Mouse (Mus musculus): ENCODE results near the gene Klk8. TPM values are rescaled to one million over a fixed set of nuclear protein-coding genes. Genes with fewer than 3 reads are reported as not detected.

The Klk8 gene
- 12.3 and 13.5 TPM in 2 replicates for polyA plus RNA-seq (2012; rRNA removed)

GRCm38 (mm10) chr7:43797333-43797769 is at the start of gene Klk8:
Gene Klk8 (plus strand): TSS chr7:43797577.
- Histone ChIP-seq H3K36me3 (ENCODE audit: control insufficient read depth, insufficient read depth, low read length) (no peaks in the 10 kb centered on the region), H3K27me3 (ENCODE audit: control insufficient read depth, insufficient read depth, low read length) (no peaks in the 10 kb centered on the region), H3K27ac (ENCODE audit: insufficient read depth, low read length) (no peak within 1 kb of the TSS), H3K4me1 (ENCODE audit: control insufficient read depth, insufficient read depth, insufficient read length) (no peaks in the 10 kb centered on the region; the same call in 1 of the 2 replicates), H3K4me3 (ENCODE audit: extremely low read depth, insufficient read depth, insufficient read length) (peak within 1 kb of the TSS; percentile 59; the same call in 1 of the 2 replicates)
- no peak for TF ChIP-seq CTCF (IDR thresholded peaks at IDR 0.05; ENCODE audit: extremely low read depth, insufficient read depth, insufficient read length, insufficient replicate concordance)
- no peak for TF ChIP-seq POLR2A (IDR thresholded peaks at IDR 0.05; ENCODE audit: low read depth, low read length)
- peak in 1 of 2 experiments; percentile 26 for DNase-seq (ENCODE audit: low read depth in 1 of 2, low spot score in 2 of 2)
- under 1% methylated on average over 28 of the region's 28 CpGs for WGBS

- no peaks in the 10 kb centered on the region for H3K27me3 ChIP-seq (ENCODE audit: control insufficient read depth, insufficient read depth, low read length)
- WGBS, result 8% methylated on average over 1 of the region's 1 CpGs
- no peaks in the 10 kb centered on the region for H3K4me1 ChIP-seq (ENCODE audit: control insufficient read depth, insufficient read depth, insufficient read length)
- H3K36me3 ChIP-seq (ENCODE audit: control insufficient read depth, insufficient read depth, low read length), result no peaks in the 10 kb centered on the region
- H3K4me3 ChIP-seq (ENCODE audit: extremely low read depth, insufficient read depth, insufficient read length), result no peak overlapping the region
- DNase-seq (ENCODE audit: low read depth in 1 of 2, low spot score in 2 of 2), result no peak
- no peak for TF ChIP-seq POLR2A (IDR thresholded peaks at IDR 0.05; ENCODE audit: low read depth, low read length)
- no peak for TF ChIP-seq CTCF (IDR thresholded peaks at IDR 0.05; ENCODE audit: extremely low read depth, insufficient read depth, insufficient read length, insufficient replicate concordance)
- H3K27ac ChIP-seq (ENCODE audit: insufficient read depth, low read length), result no peak overlapping the region
These were observed 49.6 kb upstream of the Klk8 start for GRCm38 (mm10) chr7:43747788-43748187.

GRCm38 (mm10) chr7:43752806-43753205 is 44.6 kb upstream of the Klk8 start:
- WGBS, result 47% methylated on average over 2 of the region's 2 CpGs
- Histone ChIP-seq H3K27me3 (ENCODE audit: control insufficient read depth, insufficient read depth, low read length) (no peaks in the 10 kb centered on the region), H3K4me3 (ENCODE audit: extremely low read depth, insufficient read depth, insufficient read length) (no peak overlapping the region), H3K36me3 (ENCODE audit: control insufficient read depth, insufficient read depth, low read length) (no peaks in the 10 kb centered on the region), H3K27ac (ENCODE audit: insufficient read depth, low read length) (no peak overlapping the region), H3K4me1 (ENCODE audit: control insufficient read depth, insufficient read depth, insufficient read length) (no peaks in the 10 kb centered on the region)
- TF ChIP-seq CTCF (IDR thresholded peaks at IDR 0.05; ENCODE audit: extremely low read depth, insufficient read depth, insufficient read length, insufficient replicate concordance) (no peak), POLR2A (IDR thresholded peaks at IDR 0.05; ENCODE audit: low read depth, low read length) (no peak)
- DNase-seq (ENCODE audit: low read depth in 1 of 2, low spot score in 2 of 2), result no peak

GRCm38 (mm10) chr7:43766484-43766883 is 30.9 kb upstream of the Klk8 start:
- Histone ChIP-seq H3K4me1 (ENCODE audit: control insufficient read depth, insufficient read depth, insufficient read length) (no peaks in the 10 kb centered on the region), H3K4me3 (ENCODE audit: extremely low read depth, insufficient read depth, insufficient read length) (no peak overlapping the region), H3K36me3 (ENCODE audit: control insufficient read depth, insufficient read depth, low read length) (no peaks in the 10 kb centered on the region), H3K27me3 (ENCODE audit: control insufficient read depth, insufficient read depth, low read length) (no peaks in the 10 kb centered on the region), H3K27ac (ENCODE audit: insufficient read depth, low read length) (no peak overlapping the region)
- 72% methylated on average over 8 of the region's 8 CpGs for WGBS
- TF ChIP-seq POLR2A (IDR thresholded peaks at IDR 0.05; ENCODE audit: low read depth, low read length) (no peak), CTCF (IDR thresholded peaks at IDR 0.05; ENCODE audit: extremely low read depth, insufficient read depth, insufficient read length, insufficient replicate concordance) (no peak)
- DNase-seq (ENCODE audit: low read depth in 1 of 2, low spot score in 2 of 2), result no peak

- no peaks in the 10 kb centered on the region for H3K27me3 ChIP-seq (ENCODE audit: control insufficient read depth, insufficient read depth, low read length)
- no peak within 1 kb of the TSS for H3K4me3 ChIP-seq (ENCODE audit: extremely low read depth, insufficient read depth, insufficient read length)
- DNase-seq (ENCODE audit: low read depth in 1 of 2, low spot score in 2 of 2), result no peak
- WGBS, result 80% methylated on average over 4 of the region's 4 CpGs
- H3K36me3 ChIP-seq (ENCODE audit: control insufficient read depth, insufficient read depth, low read length), result no peaks in the 10 kb centered on the region
- no peaks in the 10 kb centered on the region for H3K4me1 ChIP-seq (ENCODE audit: control insufficient read depth, insufficient read depth, insufficient read length)
- H3K27ac ChIP-seq (ENCODE audit: insufficient read depth, low read length), result no peak within 1 kb of the TSS
- TF ChIP-seq CTCF (IDR thresholded peaks at IDR 0.05; ENCODE audit: extremely low read depth, insufficient read depth, insufficient read length, insufficient replicate concordance) (no peak), POLR2A (IDR thresholded peaks at IDR 0.05; ENCODE audit: low read depth, low read length) (no peak)
These were observed 28.8 kb upstream of the Klk8 start, which contains the start of gene Klk12 for GRCm38 (mm10) chr7:43768597-43768996. Gene Klk12 (plus strand): TSS chr7:43768897.

- no peak overlapping the region for H3K27ac ChIP-seq (ENCODE audit: insufficient read depth, low read length)
- WGBS, result 85% methylated on average over 8 of the region's 8 CpGs
- DNase-seq (ENCODE audit: low read depth in 1 of 2, low spot score in 2 of 2), result no peak
- no peaks in the 10 kb centered on the region for H3K4me1 ChIP-seq (ENCODE audit: control insufficient read depth, insufficient read depth, insufficient read length)
- TF ChIP-seq CTCF (IDR thresholded peaks at IDR 0.05; ENCODE audit: extremely low read depth, insufficient read depth, insufficient read length, insufficient replicate concordance), result no peak
- no peak for TF ChIP-seq POLR2A (IDR thresholded peaks at IDR 0.05; ENCODE audit: low read depth, low read length)
- H3K36me3 ChIP-seq (ENCODE audit: control insufficient read depth, insufficient read depth, low read length), result no peaks in the 10 kb centered on the region
- no peak overlapping the region for H3K4me3 ChIP-seq (ENCODE audit: extremely low read depth, insufficient read depth, insufficient read length)
- H3K27me3 ChIP-seq (ENCODE audit: control insufficient read depth, insufficient read depth, low read length), result no peaks in the 10 kb centered on the region
These were observed 27.7 kb upstream of the Klk8 start for GRCm38 (mm10) chr7:43769636-43770035.

GRCm38 (mm10) chr7:43770701-43771100 is 26.7 kb upstream of the Klk8 start:
- no peaks in the 10 kb centered on the region for H3K27me3 ChIP-seq (ENCODE audit: control insufficient read depth, insufficient read depth, low read length)
- H3K36me3 ChIP-seq (ENCODE audit: control insufficient read depth, insufficient read depth, low read length), result no peaks in the 10 kb centered on the region
- H3K27ac ChIP-seq (ENCODE audit: insufficient read depth, low read length), result no peak overlapping the region
- no peaks in the 10 kb centered on the region for H3K4me1 ChIP-seq (ENCODE audit: control insufficient read depth, insufficient read depth, insufficient read length)
- no peak for TF ChIP-seq CTCF (IDR thresholded peaks at IDR 0.05; ENCODE audit: extremely low read depth, insufficient read depth, insufficient read length, insufficient replicate concordance)
- no peak for TF ChIP-seq POLR2A (IDR thresholded peaks at IDR 0.05; ENCODE audit: low read depth, low read length)
- 89% methylated on average over 10 of the region's 10 CpGs for whole genome bisulfite sequencing
- no peak for DNase-seq (ENCODE audit: low read depth in 1 of 2, low spot score in 2 of 2)
- H3K4me3 ChIP-seq (ENCODE audit: extremely low read depth, insufficient read depth, insufficient read length), result no peak overlapping the region
